Mouse (Mus musculus) midbrain, embryonic 11.5 days (tissue): ENCODE measurements at regions not wholly inside any gene's neighbourhood (a gene's known extent, or its start where the extent isn't known, plus 50 kb on each side); places are given as distances from the start of the nearest gene placed in this dataset.
A peak's percentile ranks its signal among the peaks of the same experiment; 100 is the strongest.

Experiments used
- ATAC-seq: fragments of 200-750 bp; cut with Nextera tagmentation; 2 replicates; pipeline ENCODE4 v1.8.0; 2017; ENCODE audit warnings: moderate TSS enrichment, moderate library complexity; ENCODE audit not compliant: low FRiP score
- DNase-seq: peaks from one replicate; pipeline ENCODE4 v3.0.0; 2015; ENCODE audit warnings: low spot score; ENCODE audit errors: missing footprints
- H3K27ac ChIP-seq: fragments of 300-500 bp; sonication (generic); 2 replicates; pipeline ENCODE4 v1.5.1; 2014; ENCODE audit warnings: low read depth, low read length
- H3K27me3 ChIP-seq: fragments of 300-500 bp; sonication (generic); 2 replicates; pipeline ENCODE4 v1.6.1; 2014; ENCODE audit warnings: mild to moderate bottlenecking, low read length, moderate library complexity, mixed read lengths; ENCODE audit not compliant: control insufficient read depth, insufficient read depth
- H3K36me3 ChIP-seq: fragments of 300-500 bp; sonication (generic); 2 replicates; pipeline ENCODE4 v1.6.1; 2014; ENCODE audit warnings: mild to moderate bottlenecking, low read length, moderate library complexity, mixed read lengths; ENCODE audit not compliant: control insufficient read depth, insufficient read depth
- H3K4me1 ChIP-seq: fragments of 300-500 bp; sonication (generic); 2 replicates; pipeline ENCODE4 v1.6.1; 2014; ENCODE audit warnings: low read length; ENCODE audit not compliant: control insufficient read depth, insufficient read depth
- H3K4me2 ChIP-seq: fragments of 300-500 bp; sonication (generic); 2 replicates; pipeline ENCODE4 v1.6.1; 2014; ENCODE audit warnings: mild to moderate bottlenecking, moderate library complexity
- H3K4me3 ChIP-seq: fragments of 300-500 bp; sonication (generic); 2 replicates; pipeline ENCODE4 v1.5.1; 2014; ENCODE audit warnings: low read depth, low read length
- H3K9ac ChIP-seq: fragments of 300-500 bp; sonication (generic); 2 replicates; pipeline ENCODE4 v1.6.1; 2014; ENCODE audit warnings: low read length
- H3K9me3 ChIP-seq: fragments of 300-500 bp; sonication (generic); 2 replicates; pipeline ENCODE4 v1.6.1; 2016; ENCODE audit warnings: low read length; ENCODE audit not compliant: control insufficient read depth
- WGBS: fragments of 180-500 bp; shearing (Covaris S2); extraction: QIAGEN DNeasy Blood & Tissue Kit; methylation state at CpG from one replicate; pipeline ENCODE4 v1.1.7; 2014; 5-methylcytosine and 5-hydroxymethylcytosine counted together

DNA sequence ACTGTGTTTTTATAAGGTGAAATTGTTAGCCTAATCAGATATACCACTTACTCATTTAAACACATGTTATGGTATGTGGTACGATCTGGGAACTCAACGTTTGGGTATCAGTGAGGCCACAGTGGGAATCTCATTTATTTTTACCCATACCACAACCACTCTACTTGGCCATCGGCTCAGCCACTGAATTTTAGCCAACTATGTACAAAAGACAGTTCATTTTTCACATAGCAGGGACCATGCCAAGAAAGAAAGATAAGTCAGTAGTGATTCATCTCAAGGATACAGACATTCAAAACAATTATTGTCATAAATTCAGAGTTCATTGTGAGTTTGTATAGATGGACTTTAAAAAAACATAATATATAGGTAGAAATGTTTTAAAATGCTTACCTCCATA, 634.7 kb upstream of the Adgrl2 start:
- Histone ChIP-seq H3K9ac (no peak overlapping the region), H3K4me1 (no peaks in the 10 kb centered on the region), H3K27me3 (no peaks in the 10 kb centered on the region), H3K27ac (no peak overlapping the region), H3K9me3 (no peaks in the 10 kb centered on the region), H3K4me2 (no peak overlapping the region), H3K36me3 (no peaks in the 10 kb centered on the region), H3K4me3 (no peak overlapping the region)
- DNase-seq (no peak), ATAC-seq (no peak)
- WGBS, result 91% methylated on average over 3 of the region's 3 CpGs

DNA sequence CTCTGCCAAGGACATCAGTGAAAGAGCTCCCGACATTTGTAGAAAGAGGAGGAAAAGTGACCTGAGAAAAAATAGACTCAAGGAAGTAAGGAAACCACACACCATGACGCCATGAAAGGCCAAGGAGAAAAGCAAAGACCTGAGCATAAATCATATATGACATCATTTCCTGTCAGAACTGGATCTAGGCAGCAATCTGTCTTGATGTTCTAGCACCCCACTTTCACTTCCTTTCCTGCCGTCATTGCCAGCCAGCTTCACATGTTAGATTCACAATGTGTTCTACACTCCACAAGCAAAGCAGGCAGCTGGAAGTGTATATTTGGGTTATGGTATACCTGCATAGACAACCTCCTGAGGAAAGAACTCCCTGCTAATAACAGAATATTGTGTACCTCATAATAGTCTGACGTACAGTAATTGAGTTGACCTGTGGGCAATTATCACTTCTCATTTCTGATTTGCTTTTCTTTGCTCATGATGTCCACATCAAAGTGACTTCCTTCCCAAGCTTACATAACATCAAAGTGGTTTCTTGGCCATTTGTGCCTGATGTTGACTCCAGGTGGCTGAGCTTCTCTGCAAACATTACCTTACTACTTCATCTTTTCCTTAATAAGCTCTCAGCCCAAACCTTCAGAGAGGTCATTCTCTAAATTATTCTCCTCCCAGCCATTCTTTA, 633.6 kb upstream of the Adgrl2 start:
- H3K9ac ChIP-seq, result no peak overlapping the region
- no peak for ATAC-seq

DNA sequence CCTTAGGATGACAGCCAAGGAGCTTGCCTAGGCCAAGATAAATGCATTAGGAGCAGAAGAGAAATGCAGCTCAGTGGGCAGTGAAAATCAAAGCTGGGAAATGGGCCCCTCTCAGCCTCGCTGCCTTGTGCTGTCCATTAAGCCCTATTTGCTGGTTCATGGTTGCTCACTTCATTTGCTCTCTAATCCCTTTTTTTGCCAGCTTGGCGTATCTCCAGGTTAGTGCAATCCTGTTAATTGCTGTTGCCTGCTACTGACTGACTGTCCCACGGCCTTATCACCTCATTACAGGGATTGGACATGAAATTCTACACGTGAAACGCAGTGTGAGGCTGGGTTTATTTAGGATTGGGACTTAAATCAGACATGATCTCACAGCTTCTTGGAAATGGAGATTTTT, 613.5 kb upstream of the Adgrl2 start:
- peak; percentile 35 for DNase-seq
- no peaks in the 10 kb centered on the region for H3K4me1 ChIP-seq
- H3K9ac ChIP-seq, result no peak overlapping the region
- H3K9me3 ChIP-seq, result no peaks in the 10 kb centered on the region
- no peak overlapping the region for H3K4me2 ChIP-seq
- H3K27ac ChIP-seq, result no peak overlapping the region
- no peak for ATAC-seq
- no peaks in the 10 kb centered on the region for H3K27me3 ChIP-seq
- H3K4me3 ChIP-seq, result no peak overlapping the region
- H3K36me3 ChIP-seq, result no peaks in the 10 kb centered on the region
- 61% methylated on average over 5 of the region's 5 CpGs for WGBS

More for the DNA sequence above, 633.6 kb upstream of the Adgrl2 start:
- WGBS, result 83% methylated on average over 4 of the region's 4 CpGs
- Histone ChIP-seq H3K27ac (no peak overlapping the region), H3K4me3 (no peak overlapping the region), H3K27me3 (no peaks in the 10 kb centered on the region), H3K36me3 (no peaks in the 10 kb centered on the region), H3K4me1 (no peaks in the 10 kb centered on the region), H3K4me2 (no peak overlapping the region), H3K9me3 (no peaks in the 10 kb centered on the region)
- no peak for DNase-seq

DNA sequence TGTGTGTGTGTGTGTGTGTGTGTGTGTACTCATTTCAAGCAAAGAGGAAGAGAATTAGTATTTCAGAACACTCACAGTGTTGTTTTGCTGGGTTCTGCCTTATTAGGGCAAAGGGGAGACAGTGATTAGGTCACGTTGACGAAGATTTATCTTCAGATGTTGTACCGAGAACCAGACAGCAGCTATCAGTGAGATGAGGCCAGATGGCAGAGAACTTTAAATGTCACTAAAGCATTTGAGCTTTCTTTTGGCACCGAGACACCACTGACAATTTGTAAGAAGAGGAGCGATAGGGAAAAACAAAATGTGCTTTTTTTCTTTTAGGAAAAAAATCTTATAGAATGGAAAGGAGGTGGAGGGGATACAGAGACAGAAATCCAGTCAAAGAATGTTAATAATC, 610.9 kb upstream of the Adgrl2 start:
- Histone ChIP-seq H3K9me3 (no peaks in the 10 kb centered on the region), H3K4me2 (no peak overlapping the region), H3K9ac (no peak overlapping the region), H3K4me1 (no peaks in the 10 kb centered on the region), H3K4me3 (no peak overlapping the region), H3K27me3 (no peaks in the 10 kb centered on the region), H3K36me3 (no peaks in the 10 kb centered on the region), H3K27ac (no peak overlapping the region)
- peak; percentile 53 for DNase-seq
- WGBS, result 89% methylated on average over 5 of the region's 5 CpGs
- ATAC-seq, result no peak

DNA sequence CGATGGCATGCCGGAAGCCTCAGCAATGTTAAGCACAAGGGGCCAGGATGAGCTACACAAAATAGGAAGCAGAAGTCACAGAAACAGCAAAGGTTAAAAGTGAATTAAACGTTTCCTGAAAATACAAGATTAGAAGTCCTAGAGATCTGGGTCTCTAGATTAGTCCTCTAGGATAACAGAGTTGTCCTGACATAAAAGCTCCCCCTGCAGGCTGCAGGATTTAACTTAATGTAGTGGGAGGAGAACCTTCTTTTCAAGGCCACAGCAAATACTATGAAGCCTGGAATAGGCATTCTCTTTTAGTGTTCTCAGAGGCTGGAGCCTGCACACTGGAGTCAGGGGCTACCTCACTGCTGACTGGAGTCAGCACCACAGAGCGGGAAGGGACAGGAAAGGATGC, 604.1 kb upstream of the Adgrl2 start:
- H3K9me3 ChIP-seq, result no peaks in the 10 kb centered on the region
- no peak overlapping the region for H3K4me2 ChIP-seq
- no peak overlapping the region for H3K4me3 ChIP-seq
- H3K4me1 ChIP-seq, result no peaks in the 10 kb centered on the region
- H3K36me3 ChIP-seq, result no peaks in the 10 kb centered on the region
- H3K27ac ChIP-seq, result no peak overlapping the region
- no peak for DNase-seq
- 71% methylated on average over 4 of the region's 4 CpGs for WGBS
- no peak for ATAC-seq
- H3K27me3 ChIP-seq, result no peaks in the 10 kb centered on the region
- no peak overlapping the region for H3K9ac ChIP-seq

DNA sequence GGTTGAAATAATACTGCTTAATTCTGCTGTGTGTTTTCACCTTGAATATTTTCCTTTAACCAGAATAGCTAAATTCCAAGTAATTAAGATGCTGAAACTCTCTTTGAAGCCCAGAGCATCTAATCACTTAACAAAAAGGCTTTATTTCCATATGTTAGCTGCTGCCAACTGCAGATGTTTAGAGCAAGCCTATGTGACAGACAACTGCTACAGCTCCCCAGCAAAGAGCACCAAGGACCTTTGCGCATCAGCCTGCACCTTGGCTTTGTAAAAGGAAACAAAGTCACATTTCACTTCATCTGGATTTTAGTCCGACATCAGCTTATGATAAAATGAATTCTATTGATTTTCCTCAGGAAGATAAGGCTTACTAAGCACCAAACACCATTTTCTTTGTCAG, 595.4 kb upstream of the Adgrl2 start:
- Histone ChIP-seq H3K4me3 (no peak overlapping the region), H3K4me2 (no peak overlapping the region), H3K9ac (no peak overlapping the region), H3K4me1 (peaks cover 7% of the 10 kb centered on the region), H3K27me3 (no peaks in the 10 kb centered on the region), H3K9me3 (no peaks in the 10 kb centered on the region), H3K27ac (no peak overlapping the region), H3K36me3 (no peaks in the 10 kb centered on the region)
- ATAC-seq (peak; percentile 53; the same call in 1 of the 2 replicates), DNase-seq (peak; percentile 83)
- WGBS, result 24% methylated on average over 2 of the region's 2 CpGs

DNA sequence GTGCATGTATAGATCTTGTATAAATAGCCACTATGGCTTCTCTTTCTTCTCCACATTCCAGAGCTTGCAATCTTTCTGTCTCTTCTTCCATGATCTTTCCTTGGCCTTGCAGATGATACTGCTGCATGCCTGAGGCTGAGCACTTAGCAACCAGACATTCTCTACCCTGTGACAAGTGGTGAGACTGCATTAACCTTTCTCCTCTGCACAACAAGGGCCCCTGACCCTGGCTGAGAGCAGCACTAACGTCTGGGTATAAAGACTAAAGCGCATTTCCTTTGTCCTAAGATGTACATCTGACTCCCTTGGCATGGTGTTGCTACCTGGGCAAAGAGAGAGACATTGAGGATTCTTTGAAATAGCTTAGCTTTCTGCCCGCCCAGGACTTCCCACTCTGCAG, 590.8 kb upstream of the Adgrl2 start:
- H3K9me3 ChIP-seq, result no peaks in the 10 kb centered on the region
- H3K4me3 ChIP-seq, result no peak overlapping the region
- H3K4me2 ChIP-seq, result no peak overlapping the region
- no peak overlapping the region for H3K9ac ChIP-seq
- DNase-seq (peak; percentile 88), ATAC-seq (peak; percentile 85)
- no peak overlapping the region for H3K27ac ChIP-seq
- no peaks in the 10 kb centered on the region for H3K27me3 ChIP-seq
- no peaks in the 10 kb centered on the region for H3K36me3 ChIP-seq
- H3K4me1 ChIP-seq, result peaks cover 7% of the 10 kb centered on the region
- WGBS, result 11% methylated on average over 3 of the region's 3 CpGs

DNA sequence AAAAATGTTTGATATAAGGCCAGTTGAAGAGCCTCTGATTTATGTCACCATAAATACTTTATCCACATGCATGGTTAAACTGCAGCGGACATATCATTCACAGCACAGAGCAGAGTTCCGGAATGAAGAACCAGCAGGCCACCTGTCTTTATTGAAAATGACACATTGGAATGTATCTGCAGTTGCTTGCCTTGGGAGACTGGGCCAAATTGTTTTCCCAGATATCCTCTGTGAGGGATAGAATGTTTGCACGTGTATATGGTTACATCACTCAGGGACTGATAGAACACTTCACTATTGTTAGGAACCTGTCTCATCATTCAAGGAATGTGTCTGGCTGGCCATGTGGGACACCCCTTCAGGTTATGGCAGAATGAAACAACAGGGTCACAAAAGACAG, 585.3 kb upstream of the Adgrl2 start:
- H3K4me1 ChIP-seq, result no peaks in the 10 kb centered on the region; the same call in 1 of the 2 replicates
- WGBS, result 86% methylated on average over 3 of the region's 3 CpGs
- no peaks in the 10 kb centered on the region for H3K27me3 ChIP-seq
- H3K36me3 ChIP-seq, result no peaks in the 10 kb centered on the region
- no peak for DNase-seq
- H3K9ac ChIP-seq, result no peak overlapping the region
- no peak overlapping the region for H3K4me3 ChIP-seq
- ATAC-seq, result no peak
- H3K9me3 ChIP-seq, result no peaks in the 10 kb centered on the region
- H3K27ac ChIP-seq, result no peak overlapping the region
- no peak overlapping the region for H3K4me2 ChIP-seq

DNA sequence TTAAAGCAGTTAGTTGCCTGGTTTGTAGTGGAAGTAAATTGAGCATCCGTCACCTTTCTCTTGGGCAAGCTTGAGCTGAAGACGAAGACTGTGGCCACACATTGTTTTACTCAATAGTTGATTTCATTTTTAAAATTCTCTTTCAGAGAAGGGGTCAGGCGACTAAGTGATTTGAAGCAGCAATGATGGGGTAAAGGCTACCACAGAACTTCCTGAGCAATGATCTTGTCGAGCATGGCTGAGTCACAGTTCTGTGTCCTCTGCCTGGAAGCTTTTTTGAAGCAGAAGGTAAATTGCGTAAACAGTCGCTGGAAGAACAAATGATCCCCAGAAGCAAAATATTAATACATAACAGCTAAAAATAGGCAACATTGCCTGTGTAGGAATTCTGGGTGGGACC, 576.5 kb upstream of the Adgrl2 start:
- no peak overlapping the region for H3K27ac ChIP-seq
- no peaks in the 10 kb centered on the region for H3K27me3 ChIP-seq
- H3K4me2 ChIP-seq, result no peak overlapping the region
- H3K4me1 ChIP-seq, result no peaks in the 10 kb centered on the region
- no peaks in the 10 kb centered on the region for H3K9me3 ChIP-seq
- no peak overlapping the region for H3K4me3 ChIP-seq
- no peak for DNase-seq
- H3K9ac ChIP-seq, result no peak overlapping the region
- ATAC-seq, result no peak
- 88% methylated on average over 6 of the region's 6 CpGs for WGBS
- H3K36me3 ChIP-seq, result no peaks in the 10 kb centered on the region
